Mouse (Mus musculus): Measurements from ENCODE around the gene Cadm1.

GRCm38 (mm10) chr9:47757798-47758197, 227.8 kb downstream of the Cadm1 start:
- no peak for TF ChIP-seq NRF1 (IDR thresholded peaks at IDR 0.05; ENCODE audit: insufficient read depth, low read depth, low read length, poor library complexity, severe bottlenecking)
- no peak for TF ChIP-seq GABPA (IDR thresholded peaks at IDR 0.05; ENCODE audit: low read depth, low read length)
- TF ChIP-seq ZNF384 (IDR thresholded peaks at IDR 0.05; ENCODE audit: low read depth, low read length) = no peak
- no peak for TF ChIP-seq POLR2AphosphoS5 (IDR thresholded peaks at IDR 0.05; ENCODE audit: borderline replicate concordance, low read depth, low read length)
- TF ChIP-seq CHD1 (IDR thresholded peaks at IDR 0.05; ENCODE audit: low read depth, low read length) = no peak
- TF ChIP-seq CTCF (IDR thresholded peaks at IDR 0.05 in 2 of 3, conservative IDR thresholded peaks at IDR 0.05 in 1 of 3; ENCODE audit: control insufficient read depth in 1 of 3, insufficient read depth in 1 of 3, low read depth in 2 of 3, low read length in 3 of 3, poor library complexity in 1 of 3, severe bottlenecking in 1 of 3) = no peak
- no peak for TF ChIP-seq POLR2A (IDR thresholded peaks at IDR 0.05; ENCODE audit: control insufficient read depth in 1 of 2, insufficient read depth in 1 of 2, low read depth in 1 of 2, low read length in 2 of 2, poor library complexity in 1 of 2)
- no peak for TF ChIP-seq TCF12 (IDR thresholded peaks at IDR 0.05; ENCODE audit: low read depth, low read length)
- no peak for TF ChIP-seq EP300 (IDR thresholded peaks at IDR 0.05; ENCODE audit: low read depth in 1 of 2, low read length in 2 of 2)
- no peak for TF ChIP-seq USF1 (IDR thresholded peaks at IDR 0.05; ENCODE audit: low read depth, low read length)
- no peak for TF ChIP-seq GATA1 (IDR thresholded peaks at IDR 0.05; ENCODE audit: low read depth, low read length)
- TF ChIP-seq MEF2A (IDR thresholded peaks at IDR 0.05; ENCODE audit: extremely low read depth, insufficient replicate concordance, low read depth, low read length, poor library complexity, severe bottlenecking) = no peak
- TF ChIP-seq RCOR1 (IDR thresholded peaks at IDR 0.05; ENCODE audit: low read depth, low read length) = no peak
